Mouse (Mus musculus): ENCODE results near the gene Tm4sf5. TPM values are rescaled to one million over a fixed set of nuclear protein-coding genes. Genes with fewer than 3 reads are reported as not detected.

Tm4sf5 gene
- total and polyA plus RNA-seq, 3 experiments = 5.5 to 24.5 (median 11.7) TPM

DNA sequence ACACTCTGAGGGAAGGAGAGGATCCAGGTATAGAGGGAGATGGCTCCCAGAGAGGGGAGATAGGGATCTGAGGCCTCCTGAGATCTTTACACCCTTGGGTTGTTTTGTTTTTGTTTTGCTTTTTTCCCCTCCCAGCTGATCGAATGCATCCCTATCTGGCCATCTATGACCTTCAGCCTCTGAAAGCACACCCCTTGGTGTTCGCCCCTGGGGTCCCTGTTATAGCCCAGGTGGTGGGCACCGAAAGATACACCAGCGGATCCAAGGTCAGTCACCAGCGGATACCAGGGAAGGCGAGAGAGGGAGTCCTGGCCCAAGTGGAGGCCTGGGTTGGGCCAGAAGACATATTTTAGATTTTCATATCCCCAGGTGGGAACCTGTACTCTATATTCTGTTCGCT, 35.9 kb downstream of the Tm4sf5 start:
- H3K4me1 ChIP-seq (ENCODE audit: control insufficient read depth in 1 of 2, insufficient read depth in 2 of 2) = peaks cover 0 to 16% of the 10 kb centered on the region in 2 experiments; a peak in 2 of 4 replicates
- DNase-seq (ENCODE audit: extremely low read depth) = no peak
- no peaks in the 10 kb centered on the region for H3K79me2 ChIP-seq (replicated peaks; ENCODE audit: control insufficient read depth, extremely low read depth, insufficient read depth, poor library complexity, severe bottlenecking)
- H3K9me3 ChIP-seq (replicated peaks; ENCODE audit: low read length) = no peaks in the 10 kb centered on the region
- no peak overlapping the region for H3K27ac ChIP-seq (ENCODE audit: insufficient read depth, low read depth)
- H3K9ac ChIP-seq (ENCODE audit: insufficient read depth, low read depth) = no peak overlapping the region
- H3K36me3 ChIP-seq (replicated peaks in 1 of 2; ENCODE audit: control insufficient read depth in 1 of 2, insufficient read depth in 1 of 2, low read length in 1 of 2) = peaks cover 0 to 9% of the 10 kb centered on the region in 2 experiments
- TF ChIP-seq EP300 (IDR thresholded peaks at IDR 0.05; ENCODE audit: low read length) (no peak), ZC3H11A (IDR thresholded peaks at IDR 0.05; ENCODE audit: low read depth, low read length) (no peak), TCF12 (IDR thresholded peaks at IDR 0.05; ENCODE audit: low read depth, low read length) (no peak), ZKSCAN1 (IDR thresholded peaks at IDR 0.05; ENCODE audit: borderline replicate concordance, low read depth, low read length) (no peak)
- dilution Hi-C loops (cut with MboI; ENCODE audit: extremely low pct_ligation_motif_present, extremely low pct_unique_long_range_greater_than_20kb, low sequenced_read_pairs) = no loop called here
- H3K27me3 ChIP-seq (replicated peaks) = no peaks in the 10 kb centered on the region
- in situ Hi-C loops (cut with MboI; ENCODE audit: low pct_ligation_motif_present, low pct_unique_long_range_greater_than_20kb, low sequenced_read_pairs) = no loop called here
- no peak overlapping the region for H3K4me3 ChIP-seq (replicated peaks in 1 of 3; ENCODE audit: low read depth in 2 of 3, low read length in 2 of 3, poor library complexity in 1 of 3)
- H3K4me2 ChIP-seq (ENCODE audit: insufficient read depth, low read depth, poor library complexity, severe bottlenecking) = peak overlapping the region; percentile 65; the same call in 1 of the 2 replicates

DNA sequence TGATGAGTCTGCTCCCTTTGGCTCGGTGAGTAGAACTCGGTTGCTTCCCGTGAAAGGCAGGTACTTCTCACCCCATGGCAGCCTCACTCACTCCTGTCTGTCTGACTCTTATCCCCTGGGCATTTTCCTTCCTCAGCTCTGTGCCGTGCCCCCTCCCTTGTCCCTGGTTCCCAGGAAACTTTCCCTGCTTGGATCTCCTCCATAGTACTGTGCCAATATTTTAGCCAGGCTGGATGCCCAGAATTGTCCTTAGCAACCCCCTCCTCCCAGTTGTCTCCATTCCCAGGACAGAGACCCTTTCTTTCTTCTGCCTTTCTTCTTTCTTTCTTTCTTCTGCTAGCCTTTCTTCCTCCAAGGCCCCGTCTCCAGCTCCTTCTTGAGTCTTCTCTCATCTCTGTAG, 36.4 kb downstream of the Tm4sf5 start:
- Histone ChIP-seq H3K4me2 (ENCODE audit: insufficient read depth, low read depth, poor library complexity, severe bottlenecking) (no peak overlapping the region), H3K9ac (ENCODE audit: insufficient read depth, low read depth) (no peak overlapping the region), H3K27me3 (replicated peaks) (no peaks in the 10 kb centered on the region), H3K4me3 (replicated peaks in 1 of 3; ENCODE audit: low read depth in 2 of 3, low read length in 2 of 3, poor library complexity in 1 of 3) (no peak overlapping the region), H3K79me2 (replicated peaks; ENCODE audit: control insufficient read depth, extremely low read depth, insufficient read depth, poor library complexity, severe bottlenecking) (no peaks in the 10 kb centered on the region), H3K27ac (ENCODE audit: insufficient read depth, low read depth) (no peak overlapping the region), H3K36me3 (replicated peaks in 1 of 2; ENCODE audit: control insufficient read depth in 1 of 2, insufficient read depth in 1 of 2, low read length in 1 of 2) (peaks cover 0 to 9% of the 10 kb centered on the region in 2 experiments), H3K4me1 (ENCODE audit: control insufficient read depth in 1 of 2, insufficient read depth in 2 of 2) (peaks cover 0 to 16% of the 10 kb centered on the region in 2 experiments; a peak in 2 of 4 replicates), H3K9me3 (replicated peaks; ENCODE audit: low read length) (no peaks in the 10 kb centered on the region)
- TF ChIP-seq ZNF384 (IDR thresholded peaks at IDR 0.05; ENCODE audit: low read depth, low read length) (no peak), NELFE (IDR thresholded peaks at IDR 0.05; ENCODE audit: low read depth, low read length) (no peak), JUN (IDR thresholded peaks at IDR 0.05; ENCODE audit: insufficient read depth, low read depth, low read length) (no peak), MAFK (IDR thresholded peaks at IDR 0.05; ENCODE audit: insufficient replicate concordance, low read length) (no peak), CTCF (conservative IDR thresholded peaks at IDR 0.05 in 1 of 2, IDR thresholded peaks at IDR 0.05 in 1 of 2; ENCODE audit: low read depth in 2 of 2, low read length in 2 of 2) (no peak), PAX5 (IDR thresholded peaks at IDR 0.05; ENCODE audit: low read length) (no peak), ZMIZ1 (IDR thresholded peaks at IDR 0.05; ENCODE audit: low read depth, low read length) (no peak), MAZ (IDR thresholded peaks at IDR 0.05; ENCODE audit: low read depth, low read length) (no peak), SMC3 (IDR thresholded peaks at IDR 0.05; ENCODE audit: low read depth, low read length) (no peak), IRF4 (IDR thresholded peaks at IDR 0.05; ENCODE audit: low read depth, low read length) (no peak), CHD1 (IDR thresholded peaks at IDR 0.05; ENCODE audit: low read depth, low read length) (no peak), SIN3A (IDR thresholded peaks at IDR 0.05; ENCODE audit: low read length) (no peak), NRF1 (IDR thresholded peaks at IDR 0.05; ENCODE audit: low read depth, low read length) (no peak), ZC3H11A (IDR thresholded peaks at IDR 0.05; ENCODE audit: low read depth, low read length) (no peak), MEF2A (IDR thresholded peaks at IDR 0.05; ENCODE audit: borderline replicate concordance, low read depth, low read length) (no peak), KAT2A (IDR thresholded peaks at IDR 0.05; ENCODE audit: insufficient replicate concordance, low read length) (no peak), TBP (conservative IDR thresholded peaks at IDR 0.05; ENCODE audit: low read depth, low read length) (no peak)
- DNase-seq (ENCODE audit: extremely low read depth) = no peak
- in situ Hi-C loops (cut with MboI; ENCODE audit: low pct_ligation_motif_present, low pct_unique_long_range_greater_than_20kb, low sequenced_read_pairs) (no loop called here), dilution Hi-C loops (cut with MboI; ENCODE audit: extremely low pct_ligation_motif_present, extremely low pct_unique_long_range_greater_than_20kb, low sequenced_read_pairs) (no loop called here)
